Mouse (Mus musculus) liver, postnatal 0 days (tissue): ENCODE data around the gene Ubap2.

Source experiments
- CTCF ChIP-seq: sonication (generic); IDR thresholded peaks from 2 replicates; pipeline ENCODE4 v1.5.1; 2016; ENCODE audit warnings: antibody characterized with exemption, low read depth
- EP300 ChIP-seq: IDR thresholded peaks from 2 replicates; pipeline ENCODE4 v1.6.1; 2016; ENCODE audit warnings: antibody characterized with exemption, low read depth, mild to moderate bottlenecking

DNA sequence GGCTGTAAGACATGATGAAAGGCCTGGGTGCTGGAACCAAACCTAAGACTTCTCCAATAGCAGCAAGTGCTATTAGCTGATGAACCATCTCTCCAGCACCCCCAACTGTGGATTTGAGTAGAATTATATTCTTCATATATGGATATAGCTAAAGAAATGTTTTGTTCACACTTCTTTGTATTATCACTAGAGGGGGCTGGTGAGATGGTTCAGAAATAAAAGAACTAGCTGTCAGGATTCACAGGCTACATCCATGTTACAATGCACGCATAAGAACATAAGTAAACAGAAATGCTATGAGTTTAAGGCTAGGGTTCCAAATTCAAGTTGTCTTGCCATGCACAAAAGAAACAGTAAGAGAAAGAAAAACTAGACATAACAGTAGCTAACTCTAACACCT lies 49.5 kb downstream of the Ubap2 start:
- TF ChIP-seq CTCF = peak; percentile 61
- TF ChIP-seq EP300 = no peak
